Mouse (Mus musculus) monocyte, adult 5-6 weeks (primary cell): ENCODE results near the gene Pde4a. TPM values are rescaled to one million over a fixed set of nuclear protein-coding genes. Genes with fewer than 3 reads are reported as not detected.
"Not testable (repeated sequence)": the region's sequence is repeated elsewhere in the genome, so short reads cannot be mapped to it uniquely, and the experiment has no call there.

Experiments
- ATAC-seq: fragments of 153-309, 156-312 bp; replicated peaks from 2 replicates; pipeline ENCODE4 v1.8.0; 2017; ENCODE audit warnings: mild to moderate bottlenecking; ENCODE audit not compliant: low TSS enrichment, insufficient number of reproducible peaks, severe bottlenecking, poor library complexity, low FRiP score
- total RNA-seq: library from RNA; stranded (forward); fragments of 200-1000, 200-491, 200-594 nt; gene quantifications from 3 replicates; pipeline ENCODE4 v1.2.3, GENCODE M21; 2017

The Pde4a gene
- total RNA-seq, 1 experiment from 2014 or later = 2.5 TPM

- ATAC-seq = not testable (repeated sequence)
These were observed 90.8 kb downstream of the Pde4a start for GRCm38 (mm10) chr9:21256349-21256748.

- ATAC-seq = no peak
These were observed 95.1 kb downstream of the Pde4a start for GRCm38 (mm10) chr9:21260491-21261040.

GRCm38 (mm10) chr9:21261831-21262230, 96.3 kb downstream of the Pde4a start:
- ATAC-seq = peak; percentile 76

Other genes with a start within 250 kb of the Pde4a start
- gene Dnmt1, start 205.8 kb upstream of the Pde4a start, total RNA-seq = 44.6 to 108 TPM (median 56.9 TPM) in 3 replicates
- gene S1pr2, start 188.9 kb upstream of the Pde4a start, total RNA-seq = 1.6 to 4.4 TPM (median 3.5 TPM) in 3 replicates
- gene Mrpl4, start 163.0 kb upstream of the Pde4a start, total RNA-seq = 21.9 to 41.1 TPM (median 25.6 TPM) in 3 replicates
- 55.1 to 94.2 TPM (median 67.6 TPM) in 3 replicates for gene Icam1, start 149.7 kb upstream of the Pde4a start, total RNA-seq
- gene Icam4, start 136.3 kb upstream of the Pde4a start, total RNA-seq = 1.6 to 3.0 TPM in 2 of 3 replicates, not detected in the other
- not detected in 3 replicates for gene Icam5, start 133.6 kb upstream of the Pde4a start, total RNA-seq
- gene Zglp1, start 98.6 kb upstream of the Pde4a start, total RNA-seq = 0.49 TPM in 1 of 3 replicates, not detected in the others
- gene Gm49373, start 92.6 kb upstream of the Pde4a start, total RNA-seq = not detected in 3 replicates
- gene Fdx1l, start 92.1 kb upstream of the Pde4a start, total RNA-seq = 23.7 to 31.1 TPM (median 24.5 TPM) in 3 replicates
- gene Gm38431, start 73.7 kb upstream of the Pde4a start, total RNA-seq = 2.3 to 5.6 TPM in 2 of 3 replicates, not detected in the other
- 8.1 to 18.1 TPM (median 12.9 TPM) in 3 replicates for gene Raver1, start 73.7 kb upstream of the Pde4a start, total RNA-seq
- gene Tyk2, start 34.5 kb upstream of the Pde4a start, total RNA-seq = 38.4 to 87.0 TPM (median 42.5 TPM) in 3 replicates
- gene Cdc37, start 15.7 kb upstream of the Pde4a start, total RNA-seq = 174 to 287 TPM (median 193 TPM) in 3 replicates
- gene Keap1, start 73.6 kb downstream of the Pde4a start, total RNA-seq = 21.7 to 32.5 TPM (median 22.1 TPM) in 3 replicates
- 303 to 435 TPM (median 308 TPM) in 3 replicates for gene S1pr5, start 82.7 kb downstream of the Pde4a start, total RNA-seq
- 31.7 to 39.6 TPM (median 34.6 TPM) in 3 replicates for gene Atg4d, start 99.6 kb downstream of the Pde4a start, total RNA-seq
- 91.2 to 154 TPM (median 120 TPM) in 3 replicates for gene Kri1, start 122.3 kb downstream of the Pde4a start, total RNA-seq
- gene Cdkn2d, start 125.7 kb downstream of the Pde4a start, total RNA-seq = 58.8 to 83.6 TPM (median 66.5 TPM) in 3 replicates
- gene Ap1m2, start 146.6 kb downstream of the Pde4a start, total RNA-seq = 1.6 to 2.0 TPM (median 1.8 TPM) in 3 replicates
- gene Slc44a2, start 155.0 kb downstream of the Pde4a start, total RNA-seq = 230 to 297 TPM (median 259 TPM) in 3 replicates
- 47.3 to 58.8 TPM (median 54.8 TPM) in 3 replicates for gene Ilf3, start 202.2 kb downstream of the Pde4a start, total RNA-seq
- gene Qtrt1, start 246.1 kb downstream of the Pde4a start, total RNA-seq = 7.2 to 12.8 TPM (median 7.3 TPM) in 3 replicates